Mouse (Mus musculus): ENCODE results near the gene St14.

Gene St14

DNA sequence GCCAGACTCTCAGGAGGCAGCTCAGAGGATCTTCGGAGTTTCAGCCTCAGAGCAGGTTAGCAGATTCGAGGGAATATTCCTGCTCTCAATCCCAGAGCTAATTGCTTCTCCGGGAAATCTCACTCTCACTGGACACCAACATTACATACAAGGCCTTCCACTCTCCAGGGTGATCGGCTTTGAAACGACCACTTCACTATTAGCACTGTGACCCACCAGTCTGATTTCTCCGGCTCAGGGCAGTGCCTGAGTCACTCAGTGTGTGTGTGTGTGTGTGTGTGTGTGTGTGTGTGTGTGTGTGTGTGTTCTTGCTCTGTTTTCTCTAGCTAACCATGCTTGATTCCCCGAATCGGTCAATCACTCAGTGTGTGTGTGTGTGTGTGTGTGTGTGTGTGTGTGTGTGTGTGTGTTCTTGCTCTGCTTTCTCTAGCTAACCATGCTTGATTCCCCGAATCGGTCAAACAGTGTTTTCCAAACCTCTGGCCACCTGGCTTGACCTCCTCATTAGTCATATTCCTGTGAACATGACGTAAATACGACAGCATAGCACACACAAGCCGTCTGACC lies 9.1 kb downstream of the St14 start:
- DNase-seq (ENCODE audit: low spot score in 2 of 2): no peak

DNA sequence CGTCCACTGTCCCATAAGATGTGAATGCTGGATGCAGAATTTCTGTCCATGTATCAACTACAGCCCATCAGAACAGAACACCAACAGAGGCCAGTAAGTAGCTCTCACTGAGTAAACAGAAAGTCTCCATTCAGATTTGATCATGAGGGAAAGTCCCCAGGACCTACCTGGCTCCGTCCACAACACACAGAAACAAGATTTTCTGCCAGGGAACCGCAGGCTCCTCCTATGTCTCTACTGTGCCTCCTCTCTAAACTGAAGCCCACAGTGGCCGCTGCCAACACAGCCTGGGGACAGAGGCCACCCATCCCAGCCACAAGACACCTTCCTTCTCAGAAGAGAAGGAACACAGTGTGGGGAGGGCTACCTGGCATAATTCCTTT lies 11.1 kb downstream of the St14 start:
- no peak for DNase-seq (ENCODE audit: low spot score in 2 of 2)

- DNase-seq (ENCODE audit: low spot score in 2 of 2): no peak
These were observed 11.6 kb downstream of the St14 start for GRCm38 (mm10) chr9:31119882-31120532.

- DNase-seq (ENCODE audit: low spot score in 2 of 2): no peak
These were observed 12.2 kb downstream of the St14 start for GRCm38 (mm10) chr9:31119405-31119804.

- DNase-seq (ENCODE audit: low spot score in 2 of 2): no peak
These were observed 12.9 kb downstream of the St14 start for GRCm38 (mm10) chr9:31118520-31119298.

DNA sequence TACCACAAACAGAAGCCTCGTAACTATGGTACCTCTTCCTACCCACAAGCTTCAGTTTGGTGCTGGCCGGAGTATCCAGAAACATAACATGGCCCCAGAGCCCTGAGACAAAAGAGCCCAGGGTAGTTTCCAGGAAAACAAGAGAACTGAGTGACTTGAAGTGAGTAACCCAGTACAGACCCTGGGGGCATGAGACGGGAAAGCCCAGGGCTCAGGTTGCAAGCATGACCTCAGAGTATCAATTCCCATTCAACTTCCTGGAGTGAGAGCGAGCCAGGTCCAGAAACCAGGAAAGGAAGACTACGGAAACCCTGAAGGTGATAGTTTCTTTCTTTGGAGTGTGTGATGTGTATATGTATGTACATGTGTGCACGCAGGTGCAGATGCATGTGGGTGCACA lies 14.2 kb downstream of the St14 start:
- no peak for DNase-seq (ENCODE audit: low spot score in 2 of 2)

DNA sequence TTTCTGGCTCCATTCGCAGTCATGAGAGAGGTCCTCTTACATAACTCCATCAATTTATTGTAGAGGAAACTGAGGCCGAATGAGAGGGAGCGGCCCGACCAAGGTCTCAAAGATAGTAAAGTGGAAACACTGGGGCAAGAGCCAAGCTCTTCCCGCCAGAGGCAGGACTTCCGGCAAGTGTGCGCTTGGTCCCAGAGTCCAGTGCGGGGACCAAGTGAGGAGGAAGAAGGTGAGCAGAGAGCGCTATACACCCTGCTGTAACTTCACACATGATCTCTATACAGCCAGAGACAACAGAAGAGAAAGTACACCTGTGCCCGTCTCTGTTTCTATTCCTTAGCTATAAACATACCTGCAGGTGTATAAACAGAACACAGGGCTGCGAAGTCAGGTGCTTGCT lies 14.6 kb downstream of the St14 start:
- no peak for DNase-seq (ENCODE audit: low spot score in 2 of 2)

- DNase-seq (ENCODE audit: low spot score in 2 of 2): no peak
These were observed 16.1 kb downstream of the St14 start for GRCm38 (mm10) chr9:31115586-31115985.

- DNase-seq (ENCODE audit: low spot score in 2 of 2): no peak
These were observed 23.2 kb downstream of the St14 start for GRCm38 (mm10) chr9:31108464-31108863.

GRCm38 (mm10) chr9:31098118-31098517 lies 33.5 kb downstream of the St14 start:
- no peak for DNase-seq (ENCODE audit: low spot score in 2 of 2)

DNA sequence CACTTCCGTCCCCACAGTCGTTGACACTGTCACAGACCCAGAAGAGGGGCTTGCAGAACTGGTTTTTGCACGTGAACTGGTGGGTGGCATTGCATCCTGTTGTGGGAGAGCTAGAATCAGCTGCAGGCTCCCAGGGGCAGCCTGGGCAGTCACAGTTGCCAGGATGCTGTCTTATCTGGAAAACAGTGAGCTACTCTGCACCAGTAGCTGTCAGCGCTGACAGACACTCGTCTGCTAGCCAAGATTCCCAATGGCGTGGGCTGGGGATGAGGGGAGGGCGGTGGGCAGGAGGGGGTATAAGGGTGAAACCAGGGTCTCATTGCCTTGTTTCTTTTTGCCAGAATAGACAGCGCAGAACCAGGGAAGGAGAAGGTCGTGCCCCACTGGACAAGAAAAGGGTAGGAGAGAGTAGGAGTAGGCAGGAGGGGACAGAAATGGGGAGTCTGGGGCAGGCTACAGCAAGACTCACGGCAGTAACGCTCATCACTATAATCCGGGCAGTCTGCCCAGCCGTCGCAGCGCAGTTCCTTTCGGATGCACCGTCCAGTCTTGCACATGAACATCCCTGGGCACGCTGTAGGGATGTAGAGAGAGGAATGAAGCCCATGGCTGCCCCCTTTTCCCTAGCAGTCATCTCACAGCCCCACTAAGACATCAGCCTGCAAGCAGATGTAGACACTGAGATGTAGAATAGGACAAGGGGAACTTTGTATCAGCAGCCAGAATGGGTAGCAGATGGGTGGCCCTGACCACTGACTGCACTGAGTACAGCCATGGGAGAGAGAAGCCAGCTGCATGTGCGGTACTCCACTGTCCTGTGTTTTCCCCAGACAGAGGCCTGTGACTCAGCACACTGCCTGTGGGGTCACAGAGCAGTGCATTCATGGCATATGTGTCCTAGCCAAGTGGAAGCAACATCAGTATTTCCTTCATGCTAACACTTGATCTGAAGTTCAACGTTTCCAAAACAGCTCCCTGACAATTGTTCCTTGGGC lies 34.3 kb downstream of the St14 start:
- DNase-seq (ENCODE audit: low spot score in 2 of 2): no peak

DNA sequence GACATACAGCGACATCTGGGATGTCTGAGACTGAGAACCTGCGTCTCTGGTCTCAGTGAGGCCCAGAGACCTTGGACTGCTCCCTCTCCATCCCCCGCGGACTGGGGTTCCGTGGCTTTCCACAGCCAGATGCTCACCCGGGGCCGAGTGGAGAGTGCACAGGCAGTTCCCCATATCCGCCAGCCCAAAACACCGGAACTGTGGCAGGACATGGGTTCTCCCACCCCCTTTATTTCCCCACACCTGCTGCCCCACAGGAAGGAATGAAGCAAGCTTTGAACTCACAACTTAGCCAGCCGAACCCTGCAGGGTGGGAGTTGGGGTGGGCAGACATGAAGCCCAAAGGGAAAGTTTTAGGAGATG lies 38.8 kb downstream of the St14 start:
- no peak for DNase-seq (ENCODE audit: low spot score in 2 of 2)

- DNase-seq (ENCODE audit: low spot score in 2 of 2): no peak
These were observed 39.4 kb downstream of the St14 start for GRCm38 (mm10) chr9:31092111-31092832.

DNA sequence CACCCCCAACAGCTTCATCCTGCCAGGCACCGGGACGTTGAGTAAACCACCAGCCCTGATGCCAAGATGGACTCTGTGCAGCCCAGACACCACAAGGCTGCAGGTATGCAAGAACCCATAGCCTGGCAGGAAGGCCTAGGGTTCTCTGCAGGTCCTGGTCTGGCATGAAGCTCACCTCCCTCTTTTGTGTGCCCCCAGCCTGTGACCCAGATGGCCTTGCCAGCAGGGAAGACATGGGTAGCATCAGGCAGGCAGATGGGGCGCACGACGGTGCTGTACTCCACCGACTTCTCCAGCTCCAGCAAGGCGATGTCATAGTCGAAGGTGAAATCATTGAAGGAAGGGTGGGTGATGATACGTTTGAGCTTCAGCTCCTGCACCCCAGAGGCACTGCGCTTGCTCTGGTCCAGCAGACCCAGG lies 40.5 kb downstream of the St14 start:
- no peak for DNase-seq (ENCODE audit: low spot score in 2 of 2)

GRCm38 (mm10) chr9:31090081-31091023 lies 41.3 kb downstream of the St14 start:
- no peak for DNase-seq (ENCODE audit: low spot score in 2 of 2)

GRCm38 (mm10) chr9:31089541-31089940 lies 42.1 kb downstream of the St14 start:
- DNase-seq (ENCODE audit: low spot score in 2 of 2): no peak

DNA sequence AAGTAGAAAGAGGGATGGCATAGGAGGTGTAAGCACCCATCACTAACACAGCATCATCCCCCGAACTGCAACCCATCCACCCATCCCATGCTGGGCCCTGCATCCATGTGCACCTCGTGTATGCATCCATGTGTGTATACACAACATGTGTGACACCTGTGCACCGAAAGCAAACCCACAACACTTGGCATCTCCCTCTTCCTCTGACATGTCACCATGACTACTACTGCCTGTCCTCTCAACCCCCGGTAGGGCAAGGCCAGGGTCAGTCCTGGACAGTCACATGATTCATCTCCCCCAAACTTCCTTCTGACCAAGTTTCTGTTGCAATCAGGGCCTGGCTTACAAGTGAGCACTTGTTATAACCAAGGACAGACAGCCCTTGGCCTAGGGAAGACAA lies 42.8 kb downstream of the St14 start:
- no peak for DNase-seq (ENCODE audit: low spot score in 2 of 2)

DNA sequence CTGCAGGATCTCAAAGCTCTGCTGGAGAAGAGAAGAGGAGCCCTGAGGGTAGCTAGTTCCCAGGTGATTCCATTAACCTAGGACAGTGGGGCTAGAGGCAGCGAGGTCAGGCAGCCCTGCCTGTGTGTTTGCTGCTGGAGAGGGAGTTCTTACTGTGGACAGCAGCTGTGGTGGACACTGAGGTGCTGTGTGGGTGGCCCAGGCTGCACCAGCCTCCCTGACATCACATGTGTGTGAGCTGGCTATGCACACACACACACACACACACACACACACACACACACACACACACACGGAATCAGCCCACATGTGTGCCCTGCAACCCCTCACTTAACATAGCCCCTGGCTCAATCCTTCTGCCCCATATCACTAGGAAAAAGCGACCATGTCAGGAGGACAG lies 43.5 kb downstream of the St14 start:
- DNase-seq (ENCODE audit: low spot score in 2 of 2): no peak

DNA sequence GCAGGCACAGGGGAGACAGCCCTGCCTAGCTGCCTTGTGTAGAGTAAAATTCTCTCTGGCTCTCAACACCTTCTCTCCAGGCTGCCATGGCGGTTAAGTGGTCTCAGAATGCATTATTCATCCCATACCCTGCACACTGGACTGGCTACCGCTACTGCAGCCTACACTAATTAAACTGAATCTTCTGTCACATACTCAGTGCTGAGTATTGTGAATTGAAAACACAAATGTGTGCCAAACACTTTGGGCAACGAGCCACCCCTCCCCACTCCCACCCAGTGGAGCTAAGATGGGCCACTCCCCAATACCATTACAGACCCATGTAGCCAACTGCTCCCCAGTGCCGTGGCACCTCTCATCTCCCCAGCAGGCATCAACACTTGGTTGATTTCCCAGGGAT lies 44.2 kb downstream of the St14 start:
- DNase-seq (ENCODE audit: low spot score in 2 of 2): no peak

DNA sequence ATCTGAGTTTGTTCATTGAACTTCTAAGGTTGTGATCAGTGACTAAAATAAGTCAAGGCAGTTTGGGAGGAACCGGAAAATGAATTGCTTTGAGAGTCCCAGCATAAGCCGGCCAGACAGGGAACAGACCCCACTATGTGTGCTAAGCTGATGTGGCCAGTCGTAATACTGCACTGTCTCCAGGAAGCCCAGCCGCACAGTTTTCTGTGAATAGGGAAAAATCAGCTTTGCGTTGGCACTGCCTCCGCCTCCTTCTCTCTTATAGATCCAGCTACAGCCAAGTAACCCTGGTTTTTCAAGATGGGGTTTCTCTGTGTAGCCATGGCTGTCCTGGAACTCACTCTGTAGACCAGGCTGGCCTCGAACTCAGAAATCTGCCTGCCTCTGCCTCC lies 44.9 kb downstream of the St14 start:
- DNase-seq (ENCODE audit: low spot score in 2 of 2): no peak

Data from right cerebral cortex, adult 2 months (tissue).